Mouse (Mus musculus) lung, adult 2 months (tissue): ENCODE measurements around the gene Dagla. TPM values are rescaled to one million over a fixed set of nuclear protein-coding genes. Genes with fewer than 3 reads are reported as not detected.

Source experiments
- DNase-seq: peaks from one replicate; pipeline ENCODE4 v3.0.0; 2022
- H3K4me1 ChIP-seq: fragments of 200-500 bp; 2 replicates; pipeline ENCODE4 v1.6.1; 2011; ENCODE audit warnings: low read length; ENCODE audit not compliant: control insufficient read depth, insufficient read depth
- H3K4me3 ChIP-seq: fragments of 200-500 bp; replicated peaks from 2 replicates; pipeline ENCODE3; 2011; ENCODE audit warnings: low read depth, mild to moderate bottlenecking, control low read depth, low read length; ENCODE audit errors: extremely low read depth
- CTCF ChIP-seq: fragments of 200-500 bp; IDR thresholded peaks from 2 replicates; pipeline ENCODE4 v1.5.1; 2011; ENCODE audit warnings: mild to moderate bottlenecking, low read length, control low read depth; ENCODE audit not compliant: insufficient read depth
- POLR2A ChIP-seq: fragments of 200-500 bp; IDR thresholded peaks from 2 replicates; pipeline ENCODE4 v1.6.1; 2011; ENCODE audit warnings: low read depth, mild to moderate bottlenecking, control low read depth, low read length, borderline replicate concordance; ENCODE audit errors: extremely low read depth
- WGBS: fragments of 180-500 bp; shearing (Covaris S2); methylation state at CpG from one replicate; pipeline ENCODE4 v1.1.7; 2018; 5-methylcytosine and 5-hydroxymethylcytosine counted together
- polyA plus RNA-seq: library from polyadenylated mRNA; depleted of rRNA; stranded (reverse); fragments of >200 nt; gene quantifications from 2 replicates; pipeline ENCODE4 v1.2.3, GENCODE M21; 2012

The Dagla gene
- polyA plus RNA-seq, 1 experiment, result 15.3 TPM

DNA sequence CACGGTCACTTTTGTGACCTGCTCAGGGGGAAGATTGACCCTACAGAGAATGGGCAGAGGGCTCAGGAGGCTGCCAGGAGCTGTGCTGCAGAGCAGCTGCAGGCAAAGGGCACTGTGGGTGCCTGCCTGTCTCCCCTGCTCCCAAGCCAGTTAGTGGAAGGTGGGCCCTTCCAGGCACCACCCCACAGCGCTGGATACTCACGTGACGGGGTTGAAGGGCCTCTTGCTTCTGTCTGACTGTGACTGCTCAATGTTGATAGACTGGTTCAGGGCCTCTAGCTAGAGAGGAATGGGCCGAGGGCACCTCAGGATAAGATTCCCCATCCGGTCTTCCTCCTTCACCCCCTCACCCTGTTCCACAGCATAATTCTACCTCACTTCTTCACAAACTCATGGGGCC lies 85.1 kb downstream of the Dagla start:
- no peak for DNase-seq
- 51% methylated on average over 6 of the region's 6 CpGs for WGBS
- H3K4me3 ChIP-seq, result no peak overlapping the region
- H3K4me1 ChIP-seq, result no peaks in the 10 kb centered on the region
- TF ChIP-seq POLR2A, result no peak
- TF ChIP-seq CTCF, result no peak

DNA sequence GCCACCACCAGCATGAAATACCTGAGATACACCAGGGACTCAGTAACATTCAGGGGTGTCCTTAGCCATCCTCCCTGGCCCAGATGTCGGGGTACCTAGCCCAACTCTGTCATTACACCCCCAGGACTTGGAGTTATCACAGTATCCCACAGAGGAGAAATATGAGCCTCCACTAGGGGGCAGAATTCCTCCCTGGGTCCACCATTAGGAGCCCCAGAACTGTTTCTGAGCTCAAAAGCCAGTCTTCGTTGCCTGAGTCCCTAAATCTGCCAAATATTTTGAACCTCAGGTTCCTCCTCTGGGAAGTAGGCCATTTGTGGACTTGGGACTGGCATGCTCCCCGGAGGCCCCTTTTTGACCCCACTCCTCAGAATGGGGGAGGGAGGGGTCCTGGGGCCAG lies 85.6 kb downstream of the Dagla start:
- peak; percentile 28 for DNase-seq
- H3K4me3 ChIP-seq, result no peak overlapping the region
- no peak for TF ChIP-seq POLR2A
- peak; percentile 29; the same call in 1 of the 2 replicates for TF ChIP-seq CTCF
- 31% methylated on average over 3 of the region's 3 CpGs for WGBS
- no peaks in the 10 kb centered on the region for H3K4me1 ChIP-seq

DNA sequence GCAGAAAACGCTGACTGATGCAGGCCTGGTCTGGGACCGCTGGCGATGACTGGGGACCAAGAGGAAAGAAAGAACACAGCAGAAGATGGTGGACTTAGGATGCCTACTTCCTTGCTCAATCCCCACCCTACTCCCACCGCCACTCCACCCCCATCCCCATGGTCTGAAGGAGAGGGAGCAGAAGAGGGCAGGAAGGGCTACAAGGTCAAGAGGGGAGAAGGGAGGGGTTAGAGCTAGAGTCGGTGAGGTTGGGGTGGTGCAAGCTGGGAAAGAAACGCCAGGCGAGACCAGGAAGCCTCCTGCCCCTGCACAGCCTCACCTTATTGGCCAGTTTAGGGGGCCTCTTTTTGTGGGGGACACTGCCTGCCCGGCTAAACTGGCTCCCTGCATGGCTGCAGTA lies 88.6 kb downstream of the Dagla start:
- WGBS, result 64% methylated on average over 8 of the region's 8 CpGs
- TF ChIP-seq CTCF, result no peak
- TF ChIP-seq POLR2A, result no peak
- DNase-seq, result no peak
- no peaks in the 10 kb centered on the region for H3K4me1 ChIP-seq
- no peak overlapping the region for H3K4me3 ChIP-seq

DNA sequence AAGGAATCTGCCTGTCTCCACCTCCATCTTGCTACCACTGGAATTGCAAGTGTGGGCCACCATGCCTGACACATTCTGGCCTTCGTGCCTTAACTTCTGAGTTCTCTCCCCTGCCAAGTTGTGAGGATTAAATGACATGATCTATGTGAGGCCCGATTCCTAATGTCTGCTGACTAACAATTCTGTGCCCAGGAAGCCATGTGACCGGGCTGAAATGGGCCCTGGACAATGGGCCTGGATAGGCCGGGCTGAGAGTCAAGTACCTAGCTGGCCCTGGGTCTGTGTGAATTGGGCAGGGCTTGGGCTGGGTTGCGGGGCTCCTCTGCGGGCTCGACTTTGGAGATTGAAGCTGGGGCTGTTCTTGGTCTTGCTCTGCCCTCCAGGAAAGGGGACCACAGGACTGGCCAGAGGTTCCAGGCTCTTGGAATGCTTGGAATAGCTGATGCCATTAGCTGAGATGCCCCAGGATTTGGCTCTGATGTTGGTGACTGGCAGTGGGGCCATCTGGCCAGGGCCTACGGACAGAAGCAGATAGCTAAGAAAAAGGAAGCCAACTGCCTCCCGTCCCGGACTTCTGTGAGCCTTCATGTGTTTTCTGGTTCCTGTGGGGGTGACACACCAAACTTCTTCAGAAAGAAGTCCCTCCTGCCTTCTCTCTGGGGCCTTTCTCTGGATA lies 90.7 kb downstream of the Dagla start:
- TF ChIP-seq POLR2A (no peak), CTCF (no peak)
- no peak for DNase-seq
- WGBS, result 73% methylated on average over 10 of the region's 10 CpGs

DNA sequence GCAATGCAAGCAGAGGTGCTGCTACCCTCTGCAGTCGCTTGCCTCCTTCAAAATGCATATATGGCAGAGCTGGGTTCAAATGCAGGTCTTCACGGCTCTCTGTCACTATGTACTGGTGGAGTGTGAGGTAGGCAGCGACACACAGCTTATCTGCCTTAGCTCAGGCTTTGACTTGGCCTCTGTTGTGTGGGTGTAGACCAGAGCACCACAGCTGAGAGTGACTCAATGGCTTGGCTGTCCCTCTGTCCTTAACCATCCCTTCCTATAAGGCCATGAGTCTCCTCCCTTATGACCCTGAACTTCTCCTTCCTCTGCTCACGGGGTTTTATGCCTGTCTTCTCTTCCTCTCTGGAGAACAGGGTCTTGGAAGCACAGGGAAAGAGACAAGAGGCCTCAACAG lies 93.8 kb downstream of the Dagla start:
- H3K4me3 ChIP-seq, result no peak overlapping the region
- DNase-seq, result no peak
- no peaks in the 10 kb centered on the region for H3K4me1 ChIP-seq
- TF ChIP-seq CTCF (no peak), POLR2A (no peak)
- 75% methylated on average over 4 of the region's 4 CpGs for WGBS

More for the DNA sequence above, 90.7 kb downstream of the Dagla start:
- no peak overlapping the region for H3K4me3 ChIP-seq
- H3K4me1 ChIP-seq, result no peaks in the 10 kb centered on the region

DNA sequence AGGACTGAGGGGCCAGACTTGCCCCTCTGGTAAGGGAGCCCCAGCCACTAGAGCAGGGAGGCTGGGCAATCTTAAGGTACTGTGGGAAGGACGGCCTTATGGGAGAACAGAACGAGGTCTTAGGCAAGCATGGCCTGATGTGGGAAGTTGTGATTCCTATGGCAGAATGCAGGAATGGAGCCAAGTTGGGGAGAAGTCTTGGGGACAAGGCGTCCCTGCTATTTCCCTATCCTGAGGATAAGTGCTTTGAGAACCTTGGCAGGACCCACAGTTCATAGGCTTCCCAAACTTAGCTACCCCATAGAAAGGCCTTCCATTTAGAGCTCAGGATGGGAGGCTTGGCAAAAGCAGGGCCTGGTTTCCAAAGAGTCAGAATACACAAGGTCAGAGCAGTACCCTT lies 95.8 kb downstream of the Dagla start:
- H3K4me1 ChIP-seq, result peaks cover 2% of the 10 kb centered on the region; the same call in 1 of the 2 replicates
- no peak overlapping the region for H3K4me3 ChIP-seq
- WGBS, result 73% methylated on average over 3 of the region's 3 CpGs
- no peak for DNase-seq
- no peak for TF ChIP-seq POLR2A
- TF ChIP-seq CTCF, result no peak

DNA sequence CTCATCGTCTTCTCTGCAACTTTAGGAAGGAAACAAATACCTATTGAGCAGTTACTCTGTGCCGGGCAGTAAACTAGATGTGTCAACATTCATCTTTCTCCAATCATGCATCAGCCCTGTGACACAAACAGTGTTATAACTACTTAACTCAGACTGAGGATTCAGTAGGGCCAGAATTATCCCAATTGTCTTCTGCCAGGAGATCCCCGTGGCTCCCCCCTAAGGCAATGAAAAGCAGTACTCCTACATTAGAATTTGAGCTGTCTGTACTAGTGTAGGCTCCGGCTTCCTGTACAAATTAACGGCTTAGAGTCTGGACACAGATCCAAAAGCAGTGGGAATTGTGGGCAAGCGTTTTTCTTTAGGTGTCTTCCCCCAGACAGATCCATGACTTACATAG lies 99.6 kb downstream of the Dagla start:
- no peak for TF ChIP-seq POLR2A
- no peak for TF ChIP-seq CTCF
- Histone ChIP-seq H3K4me3 (no peak overlapping the region), H3K4me1 (peaks cover 2% of the 10 kb centered on the region; the same call in 1 of the 2 replicates)
- WGBS, result 41% methylated on average over 6 of the region's 6 CpGs
- no peak for DNase-seq

DNA sequence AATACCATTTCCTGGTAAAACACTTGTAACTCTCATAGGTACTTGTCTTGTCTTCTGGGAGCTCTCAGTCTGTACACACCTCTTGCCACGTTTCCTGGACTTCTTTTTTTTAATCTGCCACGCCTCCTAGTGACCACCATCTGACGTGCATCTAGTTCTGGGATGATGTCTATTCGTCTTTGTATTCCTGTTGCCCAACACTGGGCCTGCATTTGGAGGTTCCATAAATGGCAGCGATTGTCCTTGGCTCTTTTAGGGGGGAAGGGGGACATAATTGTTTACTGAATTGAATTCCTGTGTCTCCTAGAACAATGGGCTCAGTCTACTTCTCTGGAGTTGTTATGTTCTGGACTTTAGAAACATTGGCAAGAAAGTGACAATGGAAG lies 100.1 kb downstream of the Dagla start:
- TF ChIP-seq CTCF (no peak), POLR2A (no peak)
- H3K4me3 ChIP-seq, result peak overlapping the region; percentile 8
- peaks cover 2% of the 10 kb centered on the region; the same call in 1 of the 2 replicates for H3K4me1 ChIP-seq
- peak; percentile 34 for DNase-seq
- 0% methylated on average over 5 of the region's 5 CpGs for WGBS

DNA sequence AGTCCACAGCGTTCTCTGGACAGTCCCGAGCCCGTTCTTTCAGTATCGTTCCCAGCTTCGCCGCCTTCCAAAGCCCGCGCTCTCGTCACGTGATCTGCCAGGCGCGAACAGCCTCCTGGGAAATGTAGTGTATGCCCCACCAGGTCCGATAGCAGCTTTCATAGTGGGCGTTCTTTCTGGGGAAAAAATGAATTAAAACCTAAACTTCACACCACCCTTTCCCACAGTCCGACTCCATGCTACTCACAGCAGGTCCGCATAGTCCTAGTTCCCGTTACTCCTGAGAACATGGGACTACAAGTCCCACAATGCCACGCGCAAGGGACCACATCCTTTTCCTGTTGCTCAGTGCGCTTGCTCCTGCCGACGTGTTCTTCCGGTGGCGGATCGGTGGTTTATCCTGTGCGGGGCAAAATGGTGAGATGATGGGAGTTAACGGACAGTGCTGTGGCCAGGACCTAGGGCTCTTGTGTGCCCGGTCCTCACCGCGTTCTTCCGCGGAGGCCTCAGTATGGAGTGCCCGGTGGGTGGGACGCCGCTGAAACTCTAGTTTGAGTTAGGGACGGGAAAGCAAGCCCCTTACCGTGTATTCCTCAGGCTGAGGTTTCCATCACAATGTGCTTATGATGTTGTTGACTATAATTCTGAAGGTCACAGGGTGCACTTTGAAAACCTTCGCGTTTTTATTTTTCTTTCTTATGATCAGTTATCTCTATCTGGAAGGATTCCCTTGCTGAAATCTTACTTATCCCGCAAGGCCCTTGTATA lies 100.6 kb downstream of the Dagla start, which contains the start of the genes Tmem258 and Fen1:
Gene Tmem258, plus strand, starts transcription at position 167 of the 768 bp plus-strand sequence.
Gene Fen1, minus strand, starts transcription at position 322 of the 768 bp plus-strand sequence.
- TF ChIP-seq CTCF (no peak), POLR2A (peak; percentile 95; the same call in 1 of the 2 replicates)
- Histone ChIP-seq H3K4me3 (peak within 1 kb of the TSS; percentile 93), H3K4me1 (peaks cover 2% of the 10 kb centered on the region; the same call in 1 of the 2 replicates)
- peak; percentile 97 for DNase-seq
- under 1% methylated on average over 40 of the region's 40 CpGs for WGBS
